Mouse (Mus musculus) midbrain, embryonic 12.5 days (tissue): ENCODE data around the gene Ppfia1. TPM values are rescaled to one million over a fixed set of nuclear protein-coding genes. Genes with fewer than 3 reads are reported as not detected.

Source experiments
- ATAC-seq: fragments of 200-750 bp; cut with Nextera tagmentation; 2 replicates; pipeline ENCODE4 v1.8.0; 2017; ENCODE audit warnings: low read depth, moderate TSS enrichment, moderate library complexity; ENCODE audit not compliant: low FRiP score
- H3K27ac ChIP-seq: fragments of 300-500 bp; sonication (generic); replicated peaks from 2 replicates; pipeline ENCODE4 v1.5.1; 2016; ENCODE audit warnings: mild to moderate bottlenecking
- H3K27me3 ChIP-seq: fragments of 300-500 bp; sonication (generic); 2 replicates; pipeline ENCODE4 v1.6.1; 2016; ENCODE audit warnings: mild to moderate bottlenecking
- H3K36me3 ChIP-seq: fragments of 300-500 bp; sonication (generic); 2 replicates; pipeline ENCODE4 v1.6.1; 2016
- H3K4me1 ChIP-seq: fragments of 300-500 bp; sonication (generic); 2 replicates; pipeline ENCODE4 v1.6.1; 2016
- H3K4me2 ChIP-seq: fragments of 300-500 bp; sonication (generic); replicated peaks from 2 replicates; pipeline ENCODE4 v1.6.1; 2016; ENCODE audit warnings: mild to moderate bottlenecking, moderate library complexity
- H3K4me3 ChIP-seq: fragments of 300-500 bp; sonication (generic); 2 replicates; pipeline ENCODE4 v1.5.1; 2016; ENCODE audit warnings: mild to moderate bottlenecking
- H3K9ac ChIP-seq: fragments of 300-500 bp; sonication (generic); replicated peaks from 2 replicates; pipeline ENCODE4 v1.6.1; 2016; ENCODE audit warnings: mild to moderate bottlenecking, moderate library complexity
- H3K9me3 ChIP-seq: fragments of 300-500 bp; sonication (generic); 2 replicates; pipeline ENCODE4 v1.6.1; 2016; ENCODE audit warnings: mild to moderate bottlenecking
- WGBS: fragments of 180-500 bp; shearing (Covaris S2); methylation state at CpG from one replicate; pipeline ENCODE4 v1.1.7; 2016; 5-methylcytosine and 5-hydroxymethylcytosine counted together
- polyA plus RNA-seq: library from polyadenylated mRNA; unstranded; fragments of >200 nt; fragmentation: Nextera tagmentation; extraction: Ambion mirVana; gene quantifications from 2 replicates; pipeline ENCODE4 v1.2.1, GENCODE M21; 2016

Ppfia1 gene
- polyA plus RNA-seq = 55.0 and 57.3 TPM in 2 replicates

GRCm38 (mm10) chr7:144553237-144554122, at the start of gene Ppfia1:
Gene Ppfia1, minus strand, starts transcription at chr7:144553729.
- H3K36me3 ChIP-seq = peaks cover 35% of the 10 kb centered on the region
- H3K4me1 ChIP-seq = peaks cover 25% of the 10 kb centered on the region
- peak within 1 kb of the TSS; percentile 64 for H3K27ac ChIP-seq
- peak within 1 kb of the TSS; percentile 75 for H3K4me3 ChIP-seq
- H3K9me3 ChIP-seq = no peaks in the 10 kb centered on the region
- peak within 1 kb of the TSS; percentile 92 for H3K9ac ChIP-seq
- peak; percentile 91 for ATAC-seq
- H3K27me3 ChIP-seq = peaks cover 18% of the 10 kb centered on the region
- peak within 1 kb of the TSS; percentile 83 for H3K4me2 ChIP-seq
- WGBS = under 1% methylated on average over 97 of the region's 97 CpGs

DNA sequence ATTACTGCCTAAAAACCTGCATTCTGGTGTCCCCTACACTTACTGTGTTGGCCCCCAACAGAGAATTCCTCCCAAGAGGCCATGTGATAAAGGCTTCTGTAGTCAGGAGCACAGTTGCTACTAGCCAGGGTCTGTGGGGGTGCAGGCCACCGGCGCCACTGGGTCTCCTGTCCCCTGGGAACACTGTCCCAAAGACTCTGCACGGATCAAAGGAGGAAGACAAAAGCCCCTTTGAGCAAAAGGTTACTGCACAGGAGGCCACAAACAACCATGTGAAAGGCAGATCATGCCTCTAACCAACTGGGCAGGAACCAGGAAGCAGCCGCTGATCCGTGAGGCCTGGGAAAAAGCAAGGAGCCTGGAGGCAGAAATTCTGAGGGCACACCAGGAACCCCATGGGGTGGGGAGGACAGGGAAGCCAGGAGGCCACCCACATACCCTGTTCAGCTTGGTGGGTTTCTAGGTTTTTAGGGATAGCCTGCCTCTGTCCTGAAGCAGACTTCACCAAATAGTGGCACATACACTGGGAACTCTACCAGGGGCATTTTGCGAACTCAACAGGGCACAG, 46.9 kb upstream of the Ppfia1 start:
- H3K4me2 ChIP-seq = no peak overlapping the region
- no peak overlapping the region for H3K4me3 ChIP-seq
- H3K36me3 ChIP-seq = 0 out of 2 replicates have a peak, but pooled peaks cover 16% of the 10 kb centered on the region
- 30% methylated on average over 6 of the region's 6 CpGs for WGBS
- H3K27ac ChIP-seq = no peak overlapping the region
- ATAC-seq = no peak
- H3K9ac ChIP-seq = no peak overlapping the region
- H3K27me3 ChIP-seq = no peaks in the 10 kb centered on the region
- H3K4me1 ChIP-seq = peaks cover 9% of the 10 kb centered on the region
- no peaks in the 10 kb centered on the region for H3K9me3 ChIP-seq

DNA sequence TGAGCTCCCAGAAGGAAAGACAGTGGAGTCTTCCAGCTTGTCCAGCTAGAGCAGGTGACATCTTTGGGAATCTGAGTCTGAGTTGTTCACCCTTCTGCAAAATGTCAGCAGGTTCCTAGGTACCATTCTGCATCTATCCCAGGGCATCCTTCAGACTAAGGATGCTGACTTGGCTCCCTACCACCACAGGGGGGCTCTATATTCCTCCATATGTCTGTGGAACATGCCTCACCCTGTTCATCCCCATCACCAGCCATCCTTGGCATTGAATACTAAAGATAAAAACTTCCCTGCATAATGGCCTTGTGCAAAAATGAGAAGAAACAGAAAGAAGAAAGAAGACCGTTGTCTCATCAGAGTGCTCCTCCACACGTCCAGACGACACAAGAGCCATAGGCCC, 36.0 kb upstream of the Ppfia1 start:
- 91% methylated on average over 3 of the region's 3 CpGs for WGBS
- H3K36me3 ChIP-seq = peaks cover 10% of the 10 kb centered on the region; the same call in 1 of the 2 replicates
- no peak overlapping the region for H3K4me2 ChIP-seq
- H3K27me3 ChIP-seq = peaks cover 2% of the 10 kb centered on the region
- 0 out of 2 replicates have a peak, but pooled peaks cover 2% of the 10 kb centered on the region for H3K4me1 ChIP-seq
- H3K4me3 ChIP-seq = no peak overlapping the region
- H3K9me3 ChIP-seq = no peaks in the 10 kb centered on the region
- ATAC-seq = no peak
- 0 out of 2 replicates have a peak overlapping the region, but pooled peaks have one; percentile 17 for H3K27ac ChIP-seq
- H3K9ac ChIP-seq = no peak overlapping the region

DNA sequence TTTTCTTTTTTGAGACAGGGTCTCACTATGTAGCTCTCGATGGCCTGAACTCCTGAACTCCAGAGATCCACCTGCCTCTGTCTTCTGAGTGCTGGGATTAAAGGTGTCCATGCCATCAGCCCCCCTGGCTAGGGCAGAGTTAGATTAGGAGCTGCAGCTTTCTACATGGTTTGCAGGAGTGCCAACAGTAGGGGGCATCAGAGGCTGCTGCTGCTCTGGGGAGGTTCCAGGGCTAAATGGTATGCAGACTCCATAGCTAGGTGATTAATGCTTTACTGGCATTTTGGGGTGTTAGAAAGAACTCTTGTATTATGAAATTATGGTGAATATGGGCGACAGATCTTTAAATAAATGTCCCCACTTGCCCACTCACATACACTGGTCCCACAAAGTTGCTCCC, 33.8 kb upstream of the Ppfia1 start:
- Histone ChIP-seq H3K4me2 (no peak overlapping the region), H3K4me3 (no peak overlapping the region), H3K4me1 (peaks cover 14% of the 10 kb centered on the region), H3K9me3 (no peaks in the 10 kb centered on the region), H3K36me3 (peaks cover 5% of the 10 kb centered on the region; the same call in 1 of the 2 replicates), H3K27ac (no peak overlapping the region), H3K27me3 (peaks cover 4% of the 10 kb centered on the region), H3K9ac (no peak overlapping the region)
- ATAC-seq = no peak
- WGBS = 49% methylated on average over 2 of the region's 2 CpGs

DNA sequence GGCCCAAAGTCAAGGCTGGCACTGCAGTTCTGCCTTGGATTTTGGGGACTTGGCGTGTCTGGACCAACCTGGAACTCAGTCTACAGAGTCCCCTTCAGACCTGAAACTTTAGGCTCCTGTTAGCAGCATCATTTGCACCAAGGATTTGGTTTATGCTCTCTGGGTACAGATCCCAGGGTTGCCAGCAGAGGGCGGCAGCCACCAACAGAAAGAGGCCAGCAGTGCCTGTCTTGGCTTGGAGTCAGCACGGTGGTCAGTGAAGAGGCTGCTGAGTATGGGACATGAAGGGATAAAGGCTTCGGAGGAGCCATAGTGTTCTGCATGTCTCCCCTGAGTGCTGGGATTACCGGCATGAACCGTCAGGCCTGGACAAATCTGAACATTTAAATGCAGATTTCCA, 32.1 kb upstream of the Ppfia1 start:
- Histone ChIP-seq H3K9me3 (no peaks in the 10 kb centered on the region), H3K27ac (no peak overlapping the region)
- 14% methylated on average over 6 of the region's 6 CpGs for WGBS

DNA sequence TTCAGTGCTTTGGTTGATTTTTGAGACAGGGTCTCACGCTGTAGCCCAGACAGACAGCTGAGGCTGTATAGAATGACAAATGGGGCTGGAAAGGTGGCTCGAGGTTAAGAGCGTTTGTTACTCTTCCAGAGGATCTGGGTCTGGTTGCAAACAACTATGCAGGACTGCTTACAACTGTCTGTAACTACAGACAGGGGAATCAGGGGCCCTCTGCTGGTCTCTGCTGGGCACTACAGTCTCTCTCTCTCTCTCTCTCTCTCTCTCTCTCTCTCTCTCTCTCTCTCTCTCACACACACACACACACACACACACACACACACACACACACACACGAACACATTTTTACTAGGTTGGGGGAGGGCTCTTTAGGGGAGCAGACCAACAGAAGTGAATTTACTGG, 30.1 kb upstream of the Ppfia1 start:
- 0 out of 2 replicates have a peak overlapping the region, but pooled peaks have one; percentile 85 for H3K4me2 ChIP-seq
- no peak overlapping the region for H3K27ac ChIP-seq
- ATAC-seq = no peak
- WGBS = 5% methylated on average over 4 of the region's 4 CpGs
- no peak overlapping the region for H3K9ac ChIP-seq
- H3K4me1 ChIP-seq = peaks cover 24% of the 10 kb centered on the region
- H3K4me3 ChIP-seq = no peak overlapping the region
- H3K9me3 ChIP-seq = no peaks in the 10 kb centered on the region
- peaks cover 21% of the 10 kb centered on the region for H3K36me3 ChIP-seq
- peaks cover 4% of the 10 kb centered on the region for H3K27me3 ChIP-seq

More for the DNA sequence above, 32.1 kb upstream of the Ppfia1 start:
- Histone ChIP-seq H3K4me3 (no peak overlapping the region), H3K9ac (no peak overlapping the region), H3K4me2 (no peak overlapping the region), H3K27me3 (peaks cover 4% of the 10 kb centered on the region), H3K4me1 (peaks cover 23% of the 10 kb centered on the region), H3K36me3 (peaks cover under 1% of the 10 kb centered on the region; the same call in 1 of the 2 replicates)
- ATAC-seq = no peak

DNA sequence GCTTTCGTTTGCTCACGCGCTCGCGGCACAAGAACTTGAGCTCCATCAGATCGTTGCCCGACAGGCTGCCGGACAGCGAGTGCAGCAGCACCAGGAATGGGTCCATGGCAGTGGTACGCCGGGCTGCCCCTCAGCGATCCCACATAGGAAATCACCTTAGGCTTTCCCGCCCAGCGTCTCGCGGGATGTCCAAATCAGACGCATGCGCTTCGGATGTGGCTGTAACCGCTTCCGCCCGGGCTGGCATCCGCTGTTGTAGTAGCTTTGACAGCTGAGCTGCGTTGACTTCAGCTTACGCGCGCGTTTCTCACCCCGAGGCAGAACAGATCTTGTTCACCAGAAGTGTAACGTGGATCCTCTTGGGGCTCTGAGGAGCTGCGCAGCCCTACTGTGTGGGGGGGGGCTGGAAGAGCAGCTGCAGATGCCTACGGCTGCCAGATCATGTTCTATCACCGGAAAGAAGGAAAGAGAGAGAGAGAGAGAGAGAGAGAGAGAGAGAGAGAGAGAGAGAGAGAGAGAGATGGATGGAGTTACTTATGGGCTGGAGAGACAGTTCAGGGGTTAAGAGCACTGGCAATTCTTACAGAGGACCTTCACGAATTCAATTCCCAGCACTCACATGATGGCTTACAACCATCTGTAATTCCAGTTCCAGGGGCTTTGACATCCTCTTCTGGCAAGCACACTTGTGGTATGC, 28.9 kb upstream of the Ppfia1 start, which contains the start of gene Fadd:
Fadd (minus strand) TSS at position 180 of the 697 bp plus-strand sequence.
- Histone ChIP-seq H3K9me3 (no peaks in the 10 kb centered on the region), H3K27ac (peak within 1 kb of the TSS; percentile 85), H3K27me3 (peaks cover 4% of the 10 kb centered on the region), H3K9ac (peak within 1 kb of the TSS; percentile 84), H3K4me2 (peak within 1 kb of the TSS; percentile 85), H3K4me1 (peaks cover 22% of the 10 kb centered on the region), H3K4me3 (peak within 1 kb of the TSS; percentile 81), H3K36me3 (peaks cover 26% of the 10 kb centered on the region)
- 3% methylated on average over 34 of the region's 34 CpGs for WGBS
- peak; percentile 84 for ATAC-seq

DNA sequence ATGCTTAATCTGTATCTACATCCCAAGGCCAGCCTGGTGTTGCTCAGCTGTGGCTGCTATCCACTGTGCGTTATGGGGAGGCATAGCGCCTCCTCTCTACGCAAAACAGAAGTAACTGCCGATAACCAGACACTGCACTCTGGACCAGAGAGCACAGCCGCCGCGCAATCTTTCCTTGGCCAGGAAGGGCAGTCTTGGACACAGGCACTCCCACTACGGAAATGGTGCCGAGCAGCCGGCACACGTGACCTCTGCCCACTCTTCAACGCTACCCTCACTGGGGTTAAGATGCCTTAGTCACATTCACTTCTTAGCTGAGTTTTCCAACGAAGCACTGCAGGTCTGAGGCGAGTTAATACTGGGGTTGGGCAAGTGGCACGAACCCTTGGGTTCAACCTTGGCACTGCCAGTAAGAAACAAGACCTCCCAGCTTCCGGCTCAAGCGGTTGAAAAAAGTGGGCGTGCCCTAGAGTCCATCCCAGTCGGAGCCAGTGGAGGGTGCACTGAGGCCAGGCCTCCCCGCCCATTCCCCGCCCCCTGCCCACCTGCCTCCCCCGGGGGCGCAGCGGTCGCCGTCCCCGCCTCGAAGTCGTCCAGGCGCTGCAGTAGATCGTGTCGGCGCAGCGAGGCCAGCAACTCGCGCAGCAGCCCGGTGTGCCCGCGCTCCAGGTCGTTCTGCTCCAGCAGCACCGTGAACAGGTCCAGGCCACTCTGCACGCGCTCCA, 28.2 kb upstream of the Ppfia1 start:
- peak overlapping the region; percentile 84 for H3K9ac ChIP-seq
- peak overlapping the region; percentile 81 for H3K4me3 ChIP-seq
- WGBS = 2% methylated on average over 41 of the region's 43 CpGs
- peak overlapping the region; percentile 85 for H3K27ac ChIP-seq
- no peaks in the 10 kb centered on the region for H3K9me3 ChIP-seq
- H3K4me2 ChIP-seq = peak overlapping the region; percentile 85
- peak; percentile 85 for ATAC-seq
- peaks cover 22% of the 10 kb centered on the region for H3K4me1 ChIP-seq
- peaks cover 26% of the 10 kb centered on the region for H3K36me3 ChIP-seq
- H3K27me3 ChIP-seq = peaks cover 4% of the 10 kb centered on the region

DNA sequence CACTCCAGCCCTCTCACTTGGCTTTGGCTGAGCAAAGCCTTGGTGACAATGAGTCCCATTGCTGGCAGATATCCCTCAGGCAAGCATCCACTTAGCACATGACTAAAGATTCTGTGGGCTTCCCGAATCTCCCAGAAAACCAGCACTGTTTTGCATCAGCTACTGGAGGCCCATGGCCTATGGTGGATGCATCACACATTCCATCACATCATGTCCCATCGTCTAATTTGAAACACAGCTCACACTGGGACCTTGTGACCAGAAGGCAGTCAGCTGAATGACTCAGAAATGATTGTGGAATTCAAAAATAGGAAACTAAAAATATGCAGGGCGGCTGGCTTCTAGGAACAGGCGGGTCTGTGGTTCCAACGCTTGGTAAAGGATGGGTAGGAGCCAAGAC, 24.3 kb upstream of the Ppfia1 start:
- WGBS = 89% methylated on average over 5 of the region's 5 CpGs

GRCm38 (mm10) chr7:144572234-144572633, 18.7 kb upstream of the Ppfia1 start:
- Histone ChIP-seq H3K36me3 (no peaks in the 10 kb centered on the region), H3K27me3 (0 out of 2 replicates have a peak, but pooled peaks cover 3% of the 10 kb centered on the region), H3K9ac (no peak overlapping the region), H3K4me3 (no peak overlapping the region), H3K9me3 (no peaks in the 10 kb centered on the region), H3K4me2 (no peak overlapping the region), H3K27ac (no peak overlapping the region), H3K4me1 (no peaks in the 10 kb centered on the region)
- no peak for ATAC-seq
- 94% methylated on average over 5 of the region's 5 CpGs for WGBS

More for the DNA sequence above, 24.3 kb upstream of the Ppfia1 start:
- Histone ChIP-seq H3K4me1 (peaks cover 15% of the 10 kb centered on the region), H3K9ac (no peak overlapping the region), H3K9me3 (no peaks in the 10 kb centered on the region), H3K4me2 (no peak overlapping the region), H3K36me3 (peaks cover 26% of the 10 kb centered on the region), H3K4me3 (no peak overlapping the region), H3K27me3 (no peaks in the 10 kb centered on the region), H3K27ac (no peak overlapping the region)
- ATAC-seq = no peak

- Histone ChIP-seq H3K4me3 (no peak overlapping the region), H3K36me3 (no peaks in the 10 kb centered on the region), H3K9me3 (no peaks in the 10 kb centered on the region), H3K4me1 (no peaks in the 10 kb centered on the region), H3K4me2 (no peak overlapping the region), H3K9ac (no peak overlapping the region), H3K27ac (no peak overlapping the region), H3K27me3 (peaks cover 8% of the 10 kb centered on the region; the same call in 1 of the 2 replicates)
- no peak for ATAC-seq
Measured at GRCm38 (mm10) chr7:144571598-144571997, 18.1 kb upstream of the Ppfia1 start.
